Mouse (Mus musculus): ENCODE measurements around the gene Dytn.

The Dytn gene

GRCm38 (mm10) chr1:63576803-63577202 lies 109.9 kb downstream of the Dytn start:
- no peak for DNase-seq (ENCODE audit: low read depth)

- no peak for DNase-seq (ENCODE audit: low read depth)
These were observed 112.7 kb downstream of the Dytn start for GRCm38 (mm10) chr1:63573864-63574611.

GRCm38 (mm10) chr1:63573432-63573831 lies 113.3 kb downstream of the Dytn start:
- DNase-seq (ENCODE audit: low read depth) = no peak

Measured in fibroblast of lung, adult 2 months (primary cell).